Mouse (Mus musculus): Measurements from ENCODE around the gene Zyx. TPM values are rescaled to one million over a fixed set of nuclear protein-coding genes. Genes with fewer than 3 reads are reported as not detected.

Zyx gene
- total and polyA plus RNA-seq, 3 experiments = 19.1 to 319 (median 70.2) TPM

DNA sequence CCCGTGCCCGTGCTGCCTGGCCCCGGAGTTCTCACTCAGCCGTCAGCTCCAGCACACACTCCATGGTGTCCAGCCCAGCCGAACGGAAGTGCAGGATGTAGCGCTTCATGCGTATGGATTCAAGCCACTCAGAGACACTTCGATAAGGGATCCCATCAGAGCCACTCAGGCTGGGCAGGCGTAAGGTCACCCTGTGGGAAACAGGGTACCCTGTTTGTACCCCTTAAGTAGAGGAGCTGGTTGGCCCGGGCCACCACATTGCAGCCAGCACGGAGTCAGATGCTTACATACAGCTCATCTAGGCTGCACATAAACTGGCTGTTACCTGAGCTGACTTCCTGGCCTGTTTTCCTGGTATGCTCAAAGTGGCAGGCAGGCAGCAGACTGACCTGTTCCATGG lies 9.5 kb downstream of the Zyx start:
- ATAC-seq (ENCODE audit: extremely low read depth, insufficient number of reproducible peaks, low FRiP score, poor library complexity, severe bottlenecking) (no peak), DNase-seq (ENCODE audit: low spot score) (no peak)
- Histone ChIP-seq H3K27me3 (ENCODE audit: insufficient read depth, low read length) (peaks cover 10% of the 10 kb centered on the region), H3K4me3 (ENCODE audit: low read depth, low read length) (no peak overlapping the region), H3K9me3 (replicated peaks) (no peaks in the 10 kb centered on the region), H3K4me1 (ENCODE audit: insufficient read depth, low read depth, low read length) (peaks cover 11% of the 10 kb centered on the region), H3K36me3 (replicated peaks) (peaks cover 38% of the 10 kb centered on the region)
- TF ChIP-seq GATA2 (IDR thresholded peaks at IDR 0.05; ENCODE audit: borderline replicate concordance, low read depth, low read length) = no peak
- no peak for TF ChIP-seq GATA1 (IDR thresholded peaks at IDR 0.05; ENCODE audit: borderline replicate concordance, low read length)
- TF ChIP-seq TAL1 (conservative IDR thresholded peaks at IDR 0.05; ENCODE audit: low read depth, low read length) = no peak
- TF ChIP-seq POLR2AphosphoS5 (IDR thresholded peaks at IDR 0.05; ENCODE audit: insufficient replicate concordance, low read depth, low read length) = no peak
- no peak for TF ChIP-seq CTCF (IDR thresholded peaks at IDR 0.05; ENCODE audit: low read depth, low read length)

DNA sequence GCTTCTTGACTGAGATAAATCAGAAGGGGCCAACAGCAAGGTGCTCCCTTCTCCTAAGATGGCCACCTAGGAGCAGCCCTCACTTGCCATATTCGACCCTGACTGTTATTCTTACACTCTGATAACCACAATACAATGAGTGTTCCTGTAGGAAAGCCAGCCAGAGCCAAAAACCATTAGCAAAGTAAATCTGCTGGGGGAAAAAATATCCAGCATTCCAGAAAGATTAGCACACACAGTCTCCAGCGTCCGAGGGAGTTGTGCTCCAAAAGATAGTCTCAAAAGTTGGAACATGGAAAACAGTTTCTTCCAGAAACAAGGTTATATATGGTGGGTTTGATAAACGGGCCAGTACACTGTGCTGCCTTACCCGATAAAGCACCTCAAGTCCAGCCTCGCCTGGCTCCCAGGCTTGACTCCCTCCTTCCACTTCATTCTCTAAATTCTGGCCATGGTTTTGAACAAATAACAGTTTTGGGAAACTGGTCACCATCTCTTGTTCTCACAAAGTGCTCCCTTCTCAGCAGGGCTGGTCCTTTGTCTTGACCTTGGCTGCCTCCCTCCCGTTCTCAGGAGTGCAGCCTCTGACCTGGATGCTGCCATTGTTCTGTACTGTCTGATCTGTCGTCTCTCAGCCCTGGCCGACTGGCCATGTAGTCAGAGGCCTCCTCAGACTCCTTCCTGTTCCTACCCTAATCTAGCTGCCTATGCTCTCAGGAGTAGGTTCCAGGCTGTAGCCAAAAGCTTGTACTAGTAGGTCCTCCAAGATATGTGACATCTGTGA lies 10.1 kb downstream of the Zyx start:
- TF ChIP-seq GATA1 (IDR thresholded peaks at IDR 0.05; ENCODE audit: borderline replicate concordance, low read length) (no peak), POLR2AphosphoS5 (IDR thresholded peaks at IDR 0.05; ENCODE audit: insufficient replicate concordance, low read depth, low read length) (no peak), GATA2 (IDR thresholded peaks at IDR 0.05; ENCODE audit: borderline replicate concordance, low read depth, low read length) (no peak), CTCF (IDR thresholded peaks at IDR 0.05; ENCODE audit: low read depth, low read length) (no peak), TAL1 (conservative IDR thresholded peaks at IDR 0.05; ENCODE audit: low read depth, low read length) (no peak)
- peaks cover 38% of the 10 kb centered on the region for H3K36me3 ChIP-seq (replicated peaks)
- no peak for DNase-seq (ENCODE audit: low spot score)
- no peak for ATAC-seq (ENCODE audit: extremely low read depth, insufficient number of reproducible peaks, low FRiP score, poor library complexity, severe bottlenecking)
- H3K27me3 ChIP-seq (ENCODE audit: insufficient read depth, low read length) = peaks cover 16% of the 10 kb centered on the region
- H3K4me1 ChIP-seq (ENCODE audit: insufficient read depth, low read depth, low read length) = peaks cover 4% of the 10 kb centered on the region
- no peaks in the 10 kb centered on the region for H3K9me3 ChIP-seq (replicated peaks)
- no peak overlapping the region for H3K4me3 ChIP-seq (ENCODE audit: low read depth, low read length)

DNA sequence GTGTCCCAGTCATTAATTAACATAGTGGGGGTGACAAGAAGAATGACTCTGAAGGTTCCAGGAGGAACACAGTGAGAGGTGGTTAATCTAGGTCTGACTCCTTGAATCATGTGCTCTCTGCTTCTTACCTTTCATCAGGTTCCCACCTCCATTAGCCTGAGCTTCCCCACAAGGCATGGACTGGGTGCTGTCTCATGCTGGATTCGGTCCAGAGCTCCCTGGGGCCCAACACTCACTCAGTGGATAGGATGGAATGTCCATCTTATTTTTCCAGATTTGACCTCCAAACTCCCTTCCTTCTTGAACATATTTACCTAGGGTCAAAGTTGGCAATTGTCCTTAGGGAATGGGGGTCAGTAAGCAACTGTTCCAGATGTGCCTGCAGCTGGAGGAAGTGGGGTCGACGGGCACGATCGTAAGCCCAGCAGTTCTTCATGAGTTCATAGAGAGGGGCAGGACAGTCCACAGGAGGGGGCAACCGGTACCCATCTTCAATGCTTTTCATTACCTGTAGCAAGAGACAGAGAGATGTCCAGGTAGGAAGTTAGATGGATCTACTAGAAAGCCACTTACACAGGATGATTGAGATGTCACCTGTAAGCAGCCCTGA lies 10.9 kb downstream of the Zyx start:
- no peaks in the 10 kb centered on the region; the same call in 1 of the 2 replicates for H3K4me1 ChIP-seq (ENCODE audit: insufficient read depth, low read depth, low read length)
- peaks cover 38% of the 10 kb centered on the region for H3K36me3 ChIP-seq (replicated peaks)
- no peaks in the 10 kb centered on the region for H3K9me3 ChIP-seq (replicated peaks)
- no peak for ATAC-seq (ENCODE audit: extremely low read depth, insufficient number of reproducible peaks, low FRiP score, poor library complexity, severe bottlenecking)
- peaks cover 19% of the 10 kb centered on the region for H3K27me3 ChIP-seq (ENCODE audit: insufficient read depth, low read length)
- DNase-seq (ENCODE audit: low spot score) = no peak
- TF ChIP-seq TAL1 (conservative IDR thresholded peaks at IDR 0.05; ENCODE audit: low read depth, low read length) (no peak), GATA1 (IDR thresholded peaks at IDR 0.05; ENCODE audit: borderline replicate concordance, low read length) (no peak), GATA2 (IDR thresholded peaks at IDR 0.05; ENCODE audit: borderline replicate concordance, low read depth, low read length) (no peak), CTCF (IDR thresholded peaks at IDR 0.05; ENCODE audit: low read depth, low read length) (no peak), POLR2AphosphoS5 (IDR thresholded peaks at IDR 0.05; ENCODE audit: insufficient replicate concordance, low read depth, low read length) (no peak)
- H3K4me3 ChIP-seq (ENCODE audit: low read depth, low read length) = no peak overlapping the region

DNA sequence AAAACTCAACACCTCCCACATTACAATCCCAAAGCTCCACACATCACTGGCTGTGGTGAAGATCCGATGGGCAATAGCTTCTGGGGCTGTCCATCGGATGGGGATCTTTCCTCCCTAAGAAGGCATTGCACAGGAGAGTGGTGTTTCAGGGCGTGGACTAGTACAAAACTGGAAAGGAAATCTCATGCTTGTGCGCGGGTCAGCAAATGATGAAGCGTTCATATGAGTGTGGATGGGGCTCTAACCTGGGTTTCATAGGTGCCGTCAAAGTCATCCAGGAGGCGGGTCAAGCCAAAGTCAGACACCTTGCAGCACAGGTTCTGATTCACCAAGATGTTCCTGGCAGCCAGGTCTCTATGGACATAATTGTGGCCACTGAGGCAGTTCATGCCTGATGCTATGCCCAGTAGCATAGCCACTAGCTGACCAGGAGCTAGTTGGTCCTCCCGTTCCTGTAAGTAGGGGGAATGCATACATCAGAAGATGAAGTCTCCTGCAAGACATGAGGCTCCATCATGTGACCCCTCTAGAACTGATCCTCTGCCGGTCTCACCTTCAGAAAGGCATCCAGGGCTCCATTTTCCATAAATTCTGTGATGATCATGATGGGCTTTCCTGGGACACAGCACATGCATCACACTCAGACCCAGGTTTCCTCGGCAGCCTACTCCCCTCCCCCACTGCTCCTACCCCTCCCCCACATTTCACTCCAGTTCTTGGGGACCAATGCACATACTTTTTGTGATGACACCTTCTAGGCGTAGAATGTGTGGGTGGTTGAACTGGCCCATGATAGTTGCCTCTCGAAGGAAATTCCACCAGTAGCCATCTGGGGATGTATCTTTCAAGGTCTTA lies 11.8 kb downstream of the Zyx start:
- H3K4me3 ChIP-seq (ENCODE audit: low read depth, low read length) = no peak overlapping the region
- peaks cover 23% of the 10 kb centered on the region for H3K27me3 ChIP-seq (ENCODE audit: insufficient read depth, low read length)
- ATAC-seq (ENCODE audit: extremely low read depth, insufficient number of reproducible peaks, low FRiP score, poor library complexity, severe bottlenecking) (no peak), DNase-seq (ENCODE audit: low spot score) (no peak)
- TF ChIP-seq GATA1 (IDR thresholded peaks at IDR 0.05; ENCODE audit: borderline replicate concordance, low read length) = no peak
- no peak for TF ChIP-seq TAL1 (conservative IDR thresholded peaks at IDR 0.05; ENCODE audit: low read depth, low read length)
- no peak for TF ChIP-seq CTCF (IDR thresholded peaks at IDR 0.05; ENCODE audit: low read depth, low read length)
- no peak for TF ChIP-seq GATA2 (IDR thresholded peaks at IDR 0.05; ENCODE audit: borderline replicate concordance, low read depth, low read length)
- TF ChIP-seq POLR2AphosphoS5 (IDR thresholded peaks at IDR 0.05; ENCODE audit: insufficient replicate concordance, low read depth, low read length) = no peak
- no peaks in the 10 kb centered on the region for H3K9me3 ChIP-seq (replicated peaks)
- H3K36me3 ChIP-seq (replicated peaks) = peaks cover 29% of the 10 kb centered on the region
- H3K4me1 ChIP-seq (ENCODE audit: insufficient read depth, low read depth, low read length) = no peaks in the 10 kb centered on the region; the same call in 1 of the 2 replicates

DNA sequence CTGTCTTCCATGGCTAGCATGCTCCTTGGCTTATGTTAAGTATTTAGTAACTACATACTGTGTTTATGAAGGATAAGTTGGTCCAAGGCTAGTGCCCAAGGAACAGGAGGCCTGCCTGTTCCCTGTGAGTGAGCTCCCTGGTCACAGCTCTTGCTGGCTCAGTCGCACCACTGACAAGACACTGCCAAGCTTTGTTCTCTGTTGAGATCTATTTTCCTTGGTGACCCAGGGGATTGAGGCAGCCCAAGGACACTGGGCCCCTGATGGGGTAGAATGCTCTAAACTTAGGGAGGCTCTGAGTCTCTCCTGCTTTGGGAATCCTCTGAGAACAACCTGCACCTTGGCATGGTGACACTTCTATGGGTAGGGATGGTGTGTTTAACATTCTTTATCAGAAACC lies 12.6 kb downstream of the Zyx start:
- no peak overlapping the region for H3K4me3 ChIP-seq (ENCODE audit: low read depth, low read length)
- TF ChIP-seq CTCF (IDR thresholded peaks at IDR 0.05; ENCODE audit: low read depth, low read length) = no peak
- no peak for TF ChIP-seq POLR2AphosphoS5 (IDR thresholded peaks at IDR 0.05; ENCODE audit: insufficient replicate concordance, low read depth, low read length)
- TF ChIP-seq GATA2 (IDR thresholded peaks at IDR 0.05; ENCODE audit: borderline replicate concordance, low read depth, low read length) = no peak
- no peak for TF ChIP-seq GATA1 (IDR thresholded peaks at IDR 0.05; ENCODE audit: borderline replicate concordance, low read length)
- no peak for TF ChIP-seq TAL1 (conservative IDR thresholded peaks at IDR 0.05; ENCODE audit: low read depth, low read length)

More for the DNA sequence above, 12.6 kb downstream of the Zyx start:
- no peak for DNase-seq (ENCODE audit: low spot score)
- peaks cover 21% of the 10 kb centered on the region for H3K36me3 ChIP-seq (replicated peaks)
- peaks cover 23% of the 10 kb centered on the region for H3K27me3 ChIP-seq (ENCODE audit: insufficient read depth, low read length)
- H3K4me1 ChIP-seq (ENCODE audit: insufficient read depth, low read depth, low read length) = no peaks in the 10 kb centered on the region; the same call in 1 of the 2 replicates
- H3K9me3 ChIP-seq (replicated peaks) = no peaks in the 10 kb centered on the region
- ATAC-seq (ENCODE audit: extremely low read depth, insufficient number of reproducible peaks, low FRiP score, poor library complexity, severe bottlenecking) = no peak
